Mouse (Mus musculus): Measurements from ENCODE around the gene Pak1.

- TF ChIP-seq CTCF (conservative IDR thresholded peaks at IDR 0.05; ENCODE audit: low read length) (no peak), POU5F1 (IDR thresholded peaks at IDR 0.05; ENCODE audit: borderline replicate concordance, low read length) (no peak), NANOG (IDR thresholded peaks at IDR 0.05; ENCODE audit: borderline replicate concordance, low read length) (no peak)
These were observed 19.3 kb upstream of the Pak1 start for GRCm38 (mm10) chr7:97769020-97769419.

All from E14TG2a.4 (cell line).